Mouse (Mus musculus) hindbrain, embryonic 14.5 days (tissue): Measurements from ENCODE around the gene Elob. TPM values are rescaled to one million over a fixed set of nuclear protein-coding genes. Genes with fewer than 3 reads are reported as not detected.

Experiments
- ATAC-seq: fragments of 200-750 bp; cut with Nextera tagmentation; 2 replicates; pipeline ENCODE4 v1.8.0; 2017; ENCODE audit warnings: moderate number of reproducible peaks, mild to moderate bottlenecking, moderate TSS enrichment, moderate library complexity; ENCODE audit not compliant: low FRiP score
- DNase-seq: peaks from one replicate; pipeline ENCODE4 v3.0.0-alpha.2; 2015; ENCODE audit warnings: low spot score
- H3K27ac ChIP-seq: fragments of 300-500 bp; sonication (generic); 2 replicates; pipeline ENCODE4 v1.5.1; 2014; ENCODE audit warnings: mild to moderate bottlenecking, moderate library complexity
- H3K27me3 ChIP-seq: fragments of 300-500 bp; sonication (generic); 2 replicates; pipeline ENCODE4 v1.6.1; 2014; ENCODE audit warnings: mild to moderate bottlenecking, low read length, mixed read lengths; ENCODE audit not compliant: control insufficient read depth, insufficient read depth
- H3K36me3 ChIP-seq: fragments of 300-500 bp; sonication (generic); replicated peaks from 2 replicates; pipeline ENCODE4 v1.6.1; 2014; ENCODE audit not compliant: control insufficient read depth, insufficient read depth
- H3K4me1 ChIP-seq: fragments of 300-500 bp; sonication (generic); replicated peaks from 2 replicates; pipeline ENCODE4 v1.6.1; 2014; ENCODE audit warnings: antibody characterized with exemption, low read length, mixed read lengths; ENCODE audit not compliant: control insufficient read depth, insufficient read depth
- H3K4me2 ChIP-seq: fragments of 300-500 bp; sonication (generic); replicated peaks from 2 replicates; pipeline ENCODE4 v1.6.1; 2014; ENCODE audit warnings: mild to moderate bottlenecking, moderate library complexity
- H3K4me3 ChIP-seq: fragments of 300-500 bp; sonication (generic); replicated peaks from 2 replicates; pipeline ENCODE4 v1.5.1; 2014; ENCODE audit warnings: mild to moderate bottlenecking, low read length
- H3K9ac ChIP-seq: fragments of 300-500 bp; sonication (generic); 2 replicates; pipeline ENCODE4 v1.6.1; 2014
- H3K9me3 ChIP-seq: fragments of 300-500 bp; sonication (generic); 2 replicates; pipeline ENCODE4 v1.6.1; 2016; ENCODE audit warnings: low read length; ENCODE audit not compliant: control insufficient read depth
- WGBS: fragments of 180-500 bp; shearing (Covaris S2); extraction: QIAGEN DNeasy Blood & Tissue Kit; methylation state at CpG from one replicate; pipeline ENCODE4 v1.1.7; 2014; 5-methylcytosine and 5-hydroxymethylcytosine counted together
- polyA plus RNA-seq: library from polyadenylated mRNA; unstranded; fragments of >200 nt; fragmentation: Nextera tagmentation; extraction: Ambion mirVana; gene quantifications from 2 replicates; pipeline ENCODE4 v1.2.1, GENCODE M21; 2014

Elob gene
- polyA plus RNA-seq, 1 experiment from 2014 or later: 1,404 TPM

DNA sequence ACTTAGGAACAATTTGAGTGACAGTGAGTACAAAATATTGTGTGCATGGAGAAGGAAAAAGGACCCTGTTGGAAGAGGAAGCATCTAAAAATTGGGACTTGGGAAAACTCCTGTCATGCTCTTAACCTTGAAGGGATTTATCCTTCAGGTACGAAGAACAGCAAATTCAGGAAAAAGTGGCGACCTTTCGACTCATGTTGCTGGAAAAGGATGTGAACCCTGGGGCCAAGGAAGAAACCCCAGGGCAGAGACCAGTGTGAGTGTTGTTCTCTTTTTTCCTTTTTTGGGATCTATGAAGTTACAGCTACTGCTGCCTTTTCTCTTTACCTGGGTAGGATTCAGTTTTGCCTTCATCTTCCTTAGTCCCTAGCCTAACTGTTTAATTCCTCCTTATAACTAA, 21.0 kb downstream of the Elob start:
- no peak overlapping the region for H3K27ac ChIP-seq
- ATAC-seq (no peak), DNase-seq (no peak)
- no peaks in the 10 kb centered on the region for H3K27me3 ChIP-seq
- no peak overlapping the region for H3K9ac ChIP-seq
- WGBS: 94% methylated on average over 3 of the region's 3 CpGs
- H3K4me1 ChIP-seq: peaks cover 30% of the 10 kb centered on the region
- no peak overlapping the region for H3K4me3 ChIP-seq
- no peaks in the 10 kb centered on the region for H3K9me3 ChIP-seq
- H3K36me3 ChIP-seq: peaks cover 58% of the 10 kb centered on the region
- H3K4me2 ChIP-seq: no peak overlapping the region

- 0 out of 2 replicates have a peak overlapping the region, but pooled peaks have one; percentile 17 for H3K4me2 ChIP-seq
Observed at GRCm38 (mm10) chr17:23806867-23807266, 22.1 kb downstream of the Elob start.

GRCm38 (mm10) chr17:23804426-23805085, 24.4 kb downstream of the Elob start:
- Histone ChIP-seq H3K9me3 (no peaks in the 10 kb centered on the region), H3K27ac (no peak overlapping the region), H3K4me2 (peak overlapping the region; percentile 76), H3K36me3 (peaks cover 25% of the 10 kb centered on the region), H3K4me3 (peak overlapping the region; percentile 97), H3K27me3 (no peaks in the 10 kb centered on the region), H3K9ac (peak overlapping the region; percentile 95), H3K4me1 (peaks cover 34% of the 10 kb centered on the region)
- DNase-seq (no peak), ATAC-seq (no peak)
- WGBS: 3% methylated on average over 8 of the region's 8 CpGs

More at GRCm38 (mm10) chr17:23806867-23807266, 22.1 kb downstream of the Elob start:
- Histone ChIP-seq H3K27me3 (no peaks in the 10 kb centered on the region), H3K27ac (no peak overlapping the region), H3K9ac (no peak overlapping the region; the same call in 1 of the 2 replicates), H3K36me3 (peaks cover 48% of the 10 kb centered on the region), H3K4me1 (peaks cover 34% of the 10 kb centered on the region), H3K4me3 (0 out of 2 replicates have a peak overlapping the region, but pooled peaks have one; percentile 3), H3K9me3 (no peaks in the 10 kb centered on the region)
- DNase-seq (no peak), ATAC-seq (no peak)
- WGBS: 81% methylated on average over 25 of the region's 25 CpGs

- H3K27ac ChIP-seq: peak overlapping the region; percentile 98
- H3K4me2 ChIP-seq: peak overlapping the region; percentile 76
- peak overlapping the region; percentile 95 for H3K9ac ChIP-seq
- H3K36me3 ChIP-seq: peaks cover 14% of the 10 kb centered on the region
- under 1% methylated on average over 63 of the region's 83 CpGs for WGBS
- peak overlapping the region; percentile 97 for H3K4me3 ChIP-seq
- ATAC-seq (peak; percentile 70), DNase-seq (peak; percentile 89)
- H3K27me3 ChIP-seq: no peaks in the 10 kb centered on the region
- no peaks in the 10 kb centered on the region for H3K9me3 ChIP-seq
- peaks cover 34% of the 10 kb centered on the region for H3K4me1 ChIP-seq
Observed at GRCm38 (mm10) chr17:23803366-23804041, 25.4 kb downstream of the Elob start.

DNA sequence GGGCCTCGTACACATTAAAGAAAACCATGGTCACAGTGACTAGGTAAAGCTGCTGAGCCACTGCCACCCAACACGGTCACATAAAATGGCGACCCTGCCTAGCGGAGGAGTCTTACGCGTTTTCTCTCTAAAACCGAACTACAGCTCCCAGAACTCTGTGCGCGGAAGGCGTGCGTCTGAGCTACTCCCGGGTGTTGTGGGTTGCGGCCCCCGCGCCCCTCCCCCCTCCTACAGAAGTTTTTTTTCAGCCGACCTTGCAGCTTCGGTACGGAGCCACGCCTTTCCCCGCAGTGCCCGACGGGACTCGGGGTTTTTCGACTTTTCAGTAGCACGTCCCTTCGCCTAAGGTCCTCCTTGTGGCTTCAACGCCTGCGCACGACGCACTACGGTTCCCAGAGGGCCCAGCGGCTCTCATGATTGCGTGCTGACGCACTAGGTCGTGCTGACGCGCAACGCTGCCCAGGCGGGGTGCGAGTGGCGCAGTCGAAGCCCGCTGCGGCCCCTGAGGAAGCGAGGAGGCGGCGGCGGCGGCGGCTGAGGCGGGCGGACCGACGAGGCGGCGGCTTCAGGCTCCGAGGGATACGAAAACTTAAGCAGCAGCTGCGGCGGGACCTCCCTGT, 26.1 kb downstream of the Elob start:
- peak overlapping the region; percentile 97 for H3K4me3 ChIP-seq
- WGBS: under 1% methylated on average over 60 of the region's 60 CpGs

DNA sequence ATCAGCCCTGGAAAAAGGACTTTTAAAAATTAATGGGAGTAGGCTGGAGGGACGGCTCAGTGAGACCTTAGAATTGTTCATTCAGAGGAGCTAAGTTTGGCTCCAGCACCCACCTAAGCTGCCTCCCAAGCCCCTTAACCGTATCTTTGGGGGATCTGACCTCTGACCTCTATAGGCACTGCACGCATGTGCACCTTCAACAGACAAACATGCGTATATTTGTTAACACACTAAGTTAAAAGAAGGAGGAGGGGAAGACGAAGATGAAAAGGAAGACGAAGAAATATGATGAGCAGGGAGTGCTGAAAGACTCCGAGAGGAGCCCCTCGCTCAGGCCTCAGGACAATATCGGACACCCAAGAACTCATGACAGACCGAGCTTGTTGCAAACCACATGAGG, 27.3 kb downstream of the Elob start:
- no peak overlapping the region for H3K27ac ChIP-seq
- H3K9ac ChIP-seq: no peak overlapping the region
- H3K4me3 ChIP-seq: no peak overlapping the region
- peaks cover 10% of the 10 kb centered on the region for H3K36me3 ChIP-seq
- H3K4me2 ChIP-seq: no peak overlapping the region
- no peaks in the 10 kb centered on the region for H3K27me3 ChIP-seq
- DNase-seq: no peak
- H3K9me3 ChIP-seq: no peaks in the 10 kb centered on the region
- ATAC-seq: no peak
- 94% methylated on average over 10 of the region's 10 CpGs for whole genome bisulfite sequencing
- peaks cover 27% of the 10 kb centered on the region for H3K4me1 ChIP-seq

More for the DNA sequence above, 26.1 kb downstream of the Elob start:
- peaks cover 34% of the 10 kb centered on the region for H3K4me1 ChIP-seq
- H3K27me3 ChIP-seq: no peaks in the 10 kb centered on the region
- ATAC-seq (peak; percentile 98), DNase-seq (peak; percentile 99)
- H3K9ac ChIP-seq: peak overlapping the region; percentile 95
- no peaks in the 10 kb centered on the region for H3K9me3 ChIP-seq
- peak overlapping the region; percentile 98 for H3K27ac ChIP-seq
- H3K36me3 ChIP-seq: peaks cover 8% of the 10 kb centered on the region
- peak overlapping the region; percentile 76 for H3K4me2 ChIP-seq

GRCm38 (mm10) chr17:23797316-23797715, 31.6 kb downstream of the Elob start:
- Histone ChIP-seq H3K4me3 (no peak overlapping the region), H3K27me3 (no peaks in the 10 kb centered on the region), H3K9ac (no peak overlapping the region), H3K27ac (no peak overlapping the region), H3K36me3 (peaks cover 13% of the 10 kb centered on the region), H3K4me1 (peaks cover 2% of the 10 kb centered on the region), H3K9me3 (no peaks in the 10 kb centered on the region), H3K4me2 (no peak overlapping the region)
- no peak for ATAC-seq
- no peak for DNase-seq
- WGBS: 85% methylated on average over 7 of the region's 7 CpGs

DNA sequence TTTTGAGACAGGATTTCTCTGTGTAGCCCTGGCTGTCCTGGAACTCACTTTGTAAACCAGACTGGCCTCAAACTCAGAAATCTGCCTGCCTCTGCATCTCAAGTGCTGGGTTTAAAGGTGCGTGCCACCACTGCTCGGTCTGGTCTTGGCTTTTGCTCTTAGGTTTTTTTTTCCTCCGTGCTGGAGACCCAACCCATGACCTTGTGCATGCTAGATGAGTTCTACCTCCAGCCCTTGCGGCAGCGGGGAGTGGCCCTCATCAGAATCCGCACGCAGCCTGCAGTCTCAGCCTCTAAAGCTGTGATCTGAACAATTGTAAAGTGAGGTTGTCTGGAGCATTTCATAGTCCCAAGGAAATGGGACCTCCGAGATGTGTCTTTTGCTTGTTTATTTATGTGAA, 33.6 kb downstream of the Elob start:
- Histone ChIP-seq H3K4me1 (peaks cover 19% of the 10 kb centered on the region), H3K9me3 (no peaks in the 10 kb centered on the region), H3K4me2 (no peak overlapping the region), H3K27ac (no peak overlapping the region), H3K4me3 (no peak overlapping the region), H3K27me3 (no peaks in the 10 kb centered on the region), H3K36me3 (peaks cover 13% of the 10 kb centered on the region), H3K9ac (no peak overlapping the region)
- 94% methylated on average over 8 of the region's 8 CpGs for WGBS
- ATAC-seq (no peak), DNase-seq (no peak)

DNA sequence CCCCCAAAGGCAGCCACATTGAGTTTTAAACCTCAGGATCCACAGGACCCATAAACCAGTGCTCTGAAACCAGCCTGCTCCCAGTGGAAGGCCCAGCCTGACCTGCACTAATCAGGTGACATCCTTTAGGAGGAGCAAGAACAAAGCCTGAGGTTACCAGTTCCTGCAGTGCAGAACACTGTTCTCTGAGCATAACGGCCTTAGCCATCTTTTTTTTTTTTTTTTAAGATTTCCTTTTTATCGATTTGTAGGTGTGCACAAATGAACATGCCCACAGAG, 37.9 kb downstream of the Elob start:
- peaks cover 29% of the 10 kb centered on the region for H3K4me1 ChIP-seq
- H3K27me3 ChIP-seq: no peaks in the 10 kb centered on the region
- no peaks in the 10 kb centered on the region for H3K36me3 ChIP-seq
- peak overlapping the region; percentile 77 for H3K9ac ChIP-seq
- H3K9me3 ChIP-seq: no peaks in the 10 kb centered on the region
- peak overlapping the region; percentile 96 for H3K27ac ChIP-seq
- ATAC-seq: no peak
- 45% methylated on average over 2 of the region's 2 CpGs for WGBS
- H3K4me3 ChIP-seq: peak overlapping the region; percentile 35
- H3K4me2 ChIP-seq: peak overlapping the region; percentile 77
- DNase-seq: peak; percentile 37
